Mouse (Mus musculus): ENCODE measurements around the gene Glt1d1. TPM values are rescaled to one million over a fixed set of nuclear protein-coding genes. Genes with fewer than 3 reads are reported as not detected.
"Not testable (repeated sequence)": the region's sequence is repeated elsewhere in the genome, so short reads cannot be mapped to it uniquely, and the experiment has no call there.

Gene Glt1d1
- polyA plus RNA-seq, 1 experiment from 2014 or later = 1.4 TPM

DNA sequence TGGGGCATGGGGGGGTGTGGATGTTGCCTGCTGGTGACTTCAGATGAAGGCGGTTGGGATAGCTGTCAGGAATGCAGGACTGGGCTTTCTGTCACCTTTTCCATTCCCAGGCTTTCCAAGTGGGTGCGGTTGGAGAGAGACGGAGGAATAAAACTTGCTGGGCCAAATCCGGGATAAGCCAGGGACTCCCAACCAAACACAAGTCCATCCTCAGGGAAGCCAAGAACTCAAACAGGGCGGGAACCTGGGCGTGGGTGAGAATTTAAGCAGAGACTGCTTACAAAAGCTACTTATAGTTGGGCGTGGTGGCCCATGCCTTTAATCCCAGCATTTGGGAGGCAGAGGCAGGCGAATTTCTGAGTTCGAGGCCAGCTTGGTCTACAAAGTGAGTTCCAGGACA, 73.2 kb downstream of the Glt1d1 start:
- Histone ChIP-seq H3K4me1 (no peaks in the 10 kb centered on the region), H3K36me3 (no peaks in the 10 kb centered on the region), H3K4me3 (no peak overlapping the region), H3K27ac (replicated peaks) (no peak overlapping the region), H3K4me2 (replicated peaks) (no peak overlapping the region), H3K27me3 (no peaks in the 10 kb centered on the region), H3K9me3 (0 out of 2 replicates have a peak, but pooled peaks cover under 1% of the 10 kb centered on the region), H3K9ac (replicated peaks) (no peak overlapping the region)
- ATAC-seq (ENCODE audit: low FRiP score, low read depth) = no peak
- WGBS = 85% methylated on average over 9 of the region's 9 CpGs

DNA sequence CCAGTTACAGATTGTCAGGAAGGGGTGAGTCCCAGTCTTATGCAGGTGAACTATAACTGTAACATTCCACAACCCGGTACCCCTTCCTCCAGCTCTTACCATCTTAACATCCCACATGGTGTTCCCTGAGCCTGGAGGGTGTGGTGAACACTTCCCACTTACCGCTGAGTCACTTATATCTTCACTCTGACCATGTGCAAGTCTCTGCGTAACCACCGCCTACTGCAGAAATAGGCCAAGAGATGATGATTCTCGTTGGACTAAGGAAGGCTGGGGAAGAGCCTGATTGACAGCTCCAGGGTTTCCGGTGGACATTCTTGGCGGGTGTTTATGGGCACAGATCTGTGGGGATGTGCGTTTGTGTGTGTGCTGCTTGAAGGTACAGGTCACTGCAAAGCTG, 73.9 kb downstream of the Glt1d1 start:
- Histone ChIP-seq H3K9me3 (no peaks in the 10 kb centered on the region), H3K9ac (replicated peaks) (no peak overlapping the region), H3K4me2 (replicated peaks) (no peak overlapping the region), H3K27me3 (no peaks in the 10 kb centered on the region), H3K4me3 (no peak overlapping the region), H3K36me3 (no peaks in the 10 kb centered on the region), H3K4me1 (no peaks in the 10 kb centered on the region), H3K27ac (replicated peaks) (no peak overlapping the region)
- no peak for ATAC-seq (ENCODE audit: low FRiP score, low read depth)
- 96% methylated on average over 8 of the region's 8 CpGs for WGBS

DNA sequence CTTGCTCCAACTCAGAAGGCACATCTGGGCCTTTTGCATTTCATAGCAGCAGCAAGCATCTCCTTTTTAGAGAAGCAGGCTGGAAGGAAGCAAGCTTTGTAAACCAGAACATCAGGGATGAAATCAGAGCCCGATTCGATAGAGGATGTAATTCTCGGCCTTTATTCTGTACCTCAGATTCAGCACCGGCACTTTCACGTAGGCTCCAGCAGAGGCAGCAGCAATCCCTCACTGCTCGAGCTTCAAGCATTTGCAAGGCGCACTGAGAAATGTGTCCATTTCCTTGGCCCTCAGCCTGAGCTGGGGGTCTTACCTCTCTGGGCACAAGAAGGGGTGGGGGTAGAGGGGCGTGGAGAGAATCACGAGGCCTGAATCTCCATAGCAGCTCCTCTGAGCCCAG, 76.1 kb downstream of the Glt1d1 start:
- 75% methylated on average over 9 of the region's 9 CpGs for WGBS
- Histone ChIP-seq H3K4me1 (no peaks in the 10 kb centered on the region), H3K4me2 (replicated peaks) (no peak overlapping the region), H3K9ac (replicated peaks) (no peak overlapping the region), H3K9me3 (no peaks in the 10 kb centered on the region), H3K27ac (replicated peaks) (no peak overlapping the region), H3K4me3 (no peak overlapping the region), H3K27me3 (no peaks in the 10 kb centered on the region), H3K36me3 (no peaks in the 10 kb centered on the region)
- ATAC-seq (ENCODE audit: low FRiP score, low read depth) = no peak

DNA sequence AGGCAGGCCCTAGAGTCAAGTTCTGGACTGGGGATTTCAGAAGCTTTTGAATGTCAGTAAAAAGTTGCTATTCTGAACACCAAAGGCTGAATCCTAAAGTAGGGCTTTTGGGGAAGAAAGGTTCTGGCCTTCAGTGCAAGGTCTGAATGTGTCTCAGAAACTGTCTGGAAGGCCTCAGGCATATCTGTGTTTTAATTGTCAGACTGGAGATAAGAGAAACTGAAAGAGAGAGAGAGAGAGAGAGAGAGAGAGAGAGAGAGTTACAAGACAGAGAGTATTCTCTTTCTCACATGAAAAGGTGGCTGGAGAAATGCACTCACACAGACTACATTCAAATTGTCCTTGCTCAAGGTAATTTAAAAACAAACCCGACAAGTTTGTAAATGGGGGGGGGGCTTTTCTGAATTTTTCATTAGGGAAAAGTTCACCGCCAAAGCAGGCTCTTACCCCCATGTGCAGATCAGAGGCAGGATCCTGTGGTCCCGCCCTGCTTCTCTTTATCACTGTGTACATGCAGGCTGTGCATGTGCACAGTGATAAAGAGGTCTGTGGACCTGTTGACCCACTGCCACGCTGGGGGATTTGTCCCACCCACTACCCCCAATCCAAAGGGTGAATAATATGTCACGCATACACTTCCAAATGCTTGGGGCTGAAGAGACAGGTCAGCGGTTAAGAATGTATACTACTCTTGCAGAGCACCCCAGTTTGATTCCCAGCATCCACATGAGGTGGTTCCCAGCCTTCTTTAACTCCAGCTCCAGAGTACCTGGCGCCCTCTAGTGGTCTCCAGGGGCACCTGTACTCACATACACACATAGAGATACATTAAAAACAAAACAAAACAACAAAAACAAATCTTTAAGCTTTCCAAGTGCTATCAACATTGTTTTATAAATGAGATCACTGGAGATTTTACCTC, 83.0 kb downstream of the Glt1d1 start:
- no peaks in the 10 kb centered on the region for H3K36me3 ChIP-seq
- 80% methylated on average over 7 of the region's 7 CpGs for WGBS
- no peak overlapping the region for H3K4me3 ChIP-seq

DNA sequence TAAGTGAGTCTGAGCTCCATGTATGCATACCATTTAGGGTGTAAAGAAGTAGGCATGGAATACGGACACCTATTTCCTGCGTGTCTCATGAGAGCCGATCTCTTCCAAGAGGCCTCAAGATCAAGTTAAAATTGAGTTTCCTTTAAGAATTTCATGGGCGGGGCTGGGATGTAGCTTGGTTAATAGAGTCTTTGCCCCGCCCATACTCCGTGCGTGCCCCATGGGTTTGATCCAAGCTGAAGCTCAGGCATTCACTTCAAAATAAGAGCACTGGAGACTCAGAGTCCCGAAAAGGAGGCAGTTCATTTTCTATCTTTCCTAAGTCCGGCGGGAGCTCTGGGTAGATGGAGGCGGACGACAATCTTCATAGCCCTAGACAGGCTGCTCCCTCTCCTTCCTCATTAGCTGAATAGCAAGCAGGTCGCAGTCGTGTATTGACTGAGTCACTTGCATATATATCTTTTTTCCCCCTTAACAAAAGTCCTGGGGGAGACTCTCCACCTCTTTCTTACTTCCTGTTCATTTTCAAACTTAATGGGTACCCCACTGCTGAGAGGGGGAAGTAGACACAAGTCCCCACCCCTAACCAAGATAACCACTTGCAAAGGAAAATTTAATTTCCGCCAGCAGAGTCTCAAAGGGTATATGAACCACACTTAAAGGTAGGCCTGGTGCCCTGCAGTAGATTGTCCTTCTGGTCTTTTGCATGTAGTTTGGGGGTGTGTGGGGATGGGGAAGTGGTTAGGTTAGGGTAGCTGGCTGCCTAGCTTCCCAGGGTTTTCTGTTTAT, 88.7 kb downstream of the Glt1d1 start:
- WGBS = 32% methylated on average over 15 of the region's 15 CpGs
- Histone ChIP-seq H3K9ac (replicated peaks) (no peak overlapping the region), H3K4me1 (peaks cover 5% of the 10 kb centered on the region; the same call in 1 of the 2 replicates), H3K27ac (replicated peaks) (no peak overlapping the region), H3K4me3 (no peak overlapping the region), H3K4me2 (replicated peaks) (peak overlapping the region; percentile 37; the same call in 1 of the 2 replicates), H3K36me3 (no peaks in the 10 kb centered on the region), H3K9me3 (no peaks in the 10 kb centered on the region), H3K27me3 (no peaks in the 10 kb centered on the region; the same call in 1 of the 2 replicates)
- no peak for ATAC-seq (ENCODE audit: low FRiP score, low read depth)

More for the DNA sequence above, 83.0 kb downstream of the Glt1d1 start:
- H3K4me1 ChIP-seq = peaks cover 5% of the 10 kb centered on the region; the same call in 1 of the 2 replicates
- H3K9me3 ChIP-seq = no peaks in the 10 kb centered on the region
- no peak overlapping the region for H3K9ac ChIP-seq (replicated peaks)
- no peaks in the 10 kb centered on the region; the same call in 1 of the 2 replicates for H3K27me3 ChIP-seq
- ATAC-seq (ENCODE audit: low FRiP score, low read depth) = no peak
- H3K4me2 ChIP-seq (replicated peaks) = no peak overlapping the region
- H3K27ac ChIP-seq (replicated peaks) = no peak overlapping the region

DNA sequence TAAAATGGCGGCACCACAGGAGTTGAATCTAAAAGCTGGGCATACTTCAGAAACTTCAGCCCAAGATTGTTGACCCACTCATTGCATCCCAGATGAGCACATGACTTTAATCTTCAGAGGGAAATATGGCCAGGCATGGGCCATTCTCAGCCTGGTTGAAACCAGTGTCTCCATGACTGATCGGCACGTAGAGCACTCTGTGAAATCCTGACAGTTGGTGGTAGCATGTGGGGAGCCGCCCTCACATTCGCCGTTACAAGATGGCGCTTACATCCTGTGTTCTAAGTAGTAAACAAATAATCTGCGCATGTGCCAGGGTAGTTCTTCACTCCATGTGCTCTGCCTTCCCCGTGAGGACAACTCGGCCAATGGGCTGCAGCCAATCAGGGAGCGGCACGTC, 90.1 kb downstream of the Glt1d1 start:
- ATAC-seq (ENCODE audit: low FRiP score, low read depth); H3K9ac ChIP-seq (replicated peaks); H3K27ac ChIP-seq (replicated peaks); H3K4me2 ChIP-seq (replicated peaks); H3K36me3 ChIP-seq; H3K27me3 ChIP-seq; H3K4me1 ChIP-seq; H3K4me3 ChIP-seq; H3K9me3 ChIP-seq: not testable (repeated sequence)
- WGBS = 96% methylated on average over 12 of the region's 12 CpGs

DNA sequence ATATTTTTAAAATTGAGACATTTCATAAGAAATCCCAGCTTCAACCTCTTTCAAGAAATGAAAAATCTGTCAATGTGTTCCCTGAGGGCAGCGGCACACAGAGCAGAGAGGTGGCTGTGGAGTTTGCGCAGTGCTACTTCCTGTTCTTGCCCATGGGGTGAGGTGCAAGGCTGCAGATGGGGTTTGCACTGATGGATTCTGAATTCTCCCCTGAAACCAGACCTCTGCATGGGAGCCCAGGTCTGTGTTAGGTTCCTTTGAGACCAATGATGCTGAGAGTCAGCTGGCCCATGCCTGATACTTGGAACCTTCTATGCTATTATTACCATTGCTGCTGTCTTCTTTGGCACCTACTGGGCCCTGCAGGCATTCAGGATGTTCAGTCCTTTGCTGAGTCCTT, 98.3 kb downstream of the Glt1d1 start:
- H3K4me2 ChIP-seq (replicated peaks) = no peak overlapping the region
- no peak overlapping the region for H3K4me3 ChIP-seq
- H3K36me3 ChIP-seq = no peaks in the 10 kb centered on the region
- H3K4me1 ChIP-seq = no peaks in the 10 kb centered on the region
- no peak for ATAC-seq (ENCODE audit: low FRiP score, low read depth)
- no peak overlapping the region for H3K27ac ChIP-seq (replicated peaks)
- no peak overlapping the region for H3K9ac ChIP-seq (replicated peaks)
- no peaks in the 10 kb centered on the region for H3K9me3 ChIP-seq
- 96% methylated on average over 2 of the region's 2 CpGs for WGBS
- no peaks in the 10 kb centered on the region for H3K27me3 ChIP-seq

DNA sequence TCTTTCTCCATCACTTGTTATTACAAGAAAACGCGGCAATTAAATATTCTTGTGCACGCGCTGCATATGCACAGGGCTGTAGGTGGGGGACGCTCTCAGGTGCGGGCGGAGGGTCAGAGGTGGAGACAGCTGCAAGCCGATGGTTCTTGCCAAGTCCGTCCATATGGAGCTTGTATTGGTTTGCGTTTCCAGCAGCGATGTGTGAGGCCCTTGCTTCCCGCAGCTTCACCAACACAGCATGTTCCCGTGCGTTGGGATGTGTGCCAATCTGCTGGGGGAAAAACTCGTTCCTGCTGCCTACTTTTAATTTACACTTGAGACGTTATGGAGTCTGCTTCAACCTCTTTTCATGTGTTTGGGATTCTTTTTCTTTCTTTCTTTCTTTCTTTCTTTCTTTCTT, 109.3 kb downstream of the Glt1d1 start:
- H3K4me3 ChIP-seq = no peak overlapping the region
- WGBS = 88% methylated on average over 16 of the region's 16 CpGs
- H3K4me2 ChIP-seq (replicated peaks) = no peak overlapping the region
- ATAC-seq (ENCODE audit: low FRiP score, low read depth) = no peak
- no peaks in the 10 kb centered on the region for H3K27me3 ChIP-seq
- no peaks in the 10 kb centered on the region for H3K36me3 ChIP-seq
- no peaks in the 10 kb centered on the region for H3K9me3 ChIP-seq
- no peak overlapping the region for H3K27ac ChIP-seq (replicated peaks)
- H3K4me1 ChIP-seq = no peaks in the 10 kb centered on the region
- no peak overlapping the region for H3K9ac ChIP-seq (replicated peaks)

DNA sequence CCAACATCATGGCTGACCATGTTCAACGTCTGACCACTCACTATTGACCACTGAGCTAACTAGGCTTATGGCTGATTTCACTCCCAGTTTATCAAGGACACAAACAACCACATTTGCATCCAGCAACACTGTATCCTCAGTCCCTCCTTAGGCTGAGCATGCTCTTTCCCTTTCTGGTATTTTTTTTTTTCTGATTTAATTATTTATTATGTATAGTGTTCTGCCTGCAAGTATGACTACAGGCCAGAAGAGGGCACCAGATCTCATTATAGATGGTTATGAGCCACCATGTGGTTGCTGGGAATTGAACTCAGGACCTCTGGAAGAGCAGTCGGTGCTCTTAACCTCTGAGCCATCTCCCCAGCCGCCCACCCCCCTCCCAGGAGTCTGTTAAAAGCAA, 117.5 kb downstream of the Glt1d1 start:
- H3K4me3 ChIP-seq; ATAC-seq (ENCODE audit: low FRiP score, low read depth); H3K4me2 ChIP-seq (replicated peaks); H3K9ac ChIP-seq (replicated peaks); H3K4me1 ChIP-seq; H3K27me3 ChIP-seq; H3K9me3 ChIP-seq; H3K36me3 ChIP-seq; H3K27ac ChIP-seq (replicated peaks): not testable (repeated sequence)
- 94% methylated on average over 3 of the region's 3 CpGs for WGBS

DNA sequence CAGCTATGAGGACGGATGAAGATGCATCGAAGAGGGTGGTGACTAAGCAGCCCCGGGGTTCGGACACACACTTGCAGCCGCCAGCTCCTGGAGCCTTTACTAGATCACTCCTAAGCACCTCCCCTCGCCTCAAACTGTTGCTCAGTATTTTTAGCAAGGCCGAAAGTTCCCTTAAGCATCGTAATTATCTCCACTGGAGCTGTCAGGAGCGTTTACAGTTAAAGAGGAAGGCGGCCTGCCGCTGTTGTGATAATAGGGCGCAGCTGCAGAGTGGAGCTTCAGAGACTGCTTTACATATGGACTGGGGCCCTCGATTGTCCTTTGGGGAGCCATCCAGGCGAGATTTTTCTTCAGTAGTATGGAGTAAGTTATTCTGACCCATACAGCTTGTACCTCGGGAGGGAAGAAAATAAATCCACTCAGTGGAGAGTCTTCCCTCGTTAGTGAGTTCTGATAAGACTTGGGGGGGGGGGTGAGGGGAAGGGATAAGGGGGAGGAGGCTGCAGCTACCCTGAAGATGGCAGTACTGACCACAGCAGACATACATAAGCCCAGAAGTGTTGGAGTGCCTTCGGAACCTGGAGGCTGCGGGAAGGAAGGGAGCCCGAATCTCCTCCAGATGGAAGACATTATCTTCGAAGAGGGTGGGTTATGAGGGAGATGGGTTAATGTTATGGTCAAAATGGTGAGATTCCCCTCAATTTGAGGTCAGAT, 119.4 kb downstream of the Glt1d1 start:
- 39% methylated on average over 20 of the region's 20 CpGs for WGBS
- no peak overlapping the region for H3K9ac ChIP-seq (replicated peaks)
- no peaks in the 10 kb centered on the region for H3K9me3 ChIP-seq
- no peak overlapping the region for H3K4me2 ChIP-seq (replicated peaks)
- no peak overlapping the region for H3K4me3 ChIP-seq
- peak; percentile 62 for ATAC-seq (ENCODE audit: low FRiP score, low read depth)
- H3K4me1 ChIP-seq = 0 out of 2 replicates have a peak, but pooled peaks cover 6% of the 10 kb centered on the region
- H3K27ac ChIP-seq (replicated peaks) = no peak overlapping the region
- no peaks in the 10 kb centered on the region for H3K36me3 ChIP-seq
- H3K27me3 ChIP-seq = no peaks in the 10 kb centered on the region

DNA sequence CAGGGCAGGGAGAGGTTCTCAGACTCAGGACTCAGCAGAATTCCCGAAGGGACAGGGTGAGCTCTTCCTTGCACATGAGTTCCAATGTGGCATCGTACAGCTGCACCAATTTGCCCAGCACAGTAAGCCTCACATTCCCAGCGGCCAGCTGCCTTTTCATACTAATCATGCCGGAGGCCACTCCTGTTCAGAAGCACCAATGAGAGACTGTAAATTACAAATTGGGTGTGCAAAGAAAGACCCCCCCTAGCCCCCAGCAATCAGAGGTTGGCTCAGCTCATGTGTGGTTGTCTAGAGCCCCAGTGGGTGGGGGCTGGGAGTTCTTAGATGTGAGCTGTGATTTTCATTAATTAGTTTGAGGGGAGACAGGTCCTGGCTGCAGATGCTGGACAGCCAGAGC, 123.5 kb downstream of the Glt1d1 start:
- no peak overlapping the region for H3K4me3 ChIP-seq

More for the DNA sequence above, 123.5 kb downstream of the Glt1d1 start:
- Histone ChIP-seq H3K27ac (replicated peaks) (no peak overlapping the region), H3K9me3 (no peaks in the 10 kb centered on the region), H3K36me3 (no peaks in the 10 kb centered on the region), H3K4me2 (replicated peaks) (no peak overlapping the region), H3K27me3 (no peaks in the 10 kb centered on the region), H3K9ac (replicated peaks) (no peak overlapping the region), H3K4me1 (0 out of 2 replicates have a peak, but pooled peaks cover 6% of the 10 kb centered on the region)
- WGBS = 82% methylated on average over 4 of the region's 4 CpGs
- ATAC-seq (ENCODE audit: low FRiP score, low read depth) = no peak
